Comparison of ENCODE assay signal across 18 mouse cellular contexts in the genomic region with DNA sequence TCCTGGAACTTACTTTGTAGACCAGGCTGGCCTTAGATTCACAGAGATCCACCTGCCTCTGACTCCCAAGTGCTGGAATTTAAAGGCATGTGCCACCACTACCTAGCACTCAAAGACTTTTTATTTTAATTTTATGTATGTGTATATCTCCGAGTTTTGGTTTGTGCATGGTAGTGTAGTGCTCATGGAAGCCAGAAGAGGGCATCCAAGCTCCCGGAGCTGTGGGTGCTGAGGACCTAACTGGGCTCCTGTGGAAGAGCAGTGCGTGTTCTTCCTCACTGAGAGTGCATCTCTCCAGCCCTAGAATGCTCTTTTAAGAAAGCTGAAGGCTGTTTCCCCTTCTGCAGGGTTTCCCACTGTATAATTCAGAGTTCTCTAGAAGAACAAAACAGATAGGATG.
DNase-seq lines count a peak whose midpoint lies in the region; ATAC-seq and TF ChIP-seq lines count a peak whose summit lies in the region.
"Had no signal": no experiment of that assay in that cellular context is flagged by ENCODE, and none has a peak within 500 bp of the region (broad histone marks: within the 10 kb centered on the region; RNA-seq: fewer than 3 reads in every experiment).

No protein-coding gene starts in this region.

- in situ Hi-C loops in ES-E14 (cut with MboI; ENCODE audit: low sequenced_read_pairs in 2 of 2, unreplicated experiment in 2 of 2): no loop called here

- TF ChIP-seq EP300 in heart, adult 2 months (IDR thresholded peaks at IDR 0.05; ENCODE audit: insufficient read depth, low read depth, low read length): no peak

- no peak overlapping the region for H3K9ac ChIP-seq in heart, adult 2 months (ENCODE audit: low read depth, low read length)
- no peak overlapping the region for H3K9ac ChIP-seq in lung, embryonic 14.5 days
- H3K9ac ChIP-seq in ES-E14 (ENCODE audit: insufficient read depth, low read depth, low read length, poor library complexity, severe bottlenecking): no peak overlapping the region
- H3K9ac ChIP-seq: embryonic facial prominence, embryonic 13.5 days; limb, embryonic 13.5 days; midbrain, embryonic 12.5 days had no signal

- H3K36me3 ChIP-seq in heart, adult 2 months (ENCODE audit: control insufficient read depth, insufficient read depth, low read length): no peaks in the 10 kb centered on the region
- H3K36me3 ChIP-seq in lung, embryonic 14.5 days (ENCODE audit: insufficient read depth): no peaks in the 10 kb centered on the region
- H3K36me3 ChIP-seq in ES-E14 (ENCODE audit: control insufficient read depth, insufficient read depth, low read length, poor library complexity, severe bottlenecking): no peaks in the 10 kb centered on the region
- H3K36me3 ChIP-seq: embryonic facial prominence, embryonic 13.5 days; forebrain, embryonic 10.5 days; heart, embryonic 10.5 days; limb, embryonic 13.5 days; midbrain, embryonic 12.5 days had no signal

- H3K27ac ChIP-seq in heart, adult 2 months: no peak overlapping the region
- no peak overlapping the region for H3K27ac ChIP-seq in lung, embryonic 14.5 days (ENCODE audit: low read depth)
- H3K27ac ChIP-seq in ES-E14 (ENCODE audit: insufficient read depth, low read depth, low read length, poor library complexity, severe bottlenecking): no peak overlapping the region
- H3K27ac ChIP-seq: embryonic facial prominence, embryonic 13.5 days; forebrain, embryonic 10.5 days; heart, embryonic 10.5 days; limb, embryonic 13.5 days; midbrain, embryonic 12.5 days had no signal

- H3K4me2 ChIP-seq in lung, embryonic 14.5 days: no peak overlapping the region
- H3K4me2 ChIP-seq: embryonic facial prominence, embryonic 13.5 days; limb, embryonic 13.5 days; midbrain, embryonic 12.5 days had no signal

- no peak for TF ChIP-seq POLR2A in heart, adult 2 months (IDR thresholded peaks at IDR 0.05; ENCODE audit: insufficient read depth, low read depth, low read length)

- peak; percentile 35 for TF ChIP-seq CTCF in heart, adult 2 months (IDR thresholded peaks at IDR 0.05)
- peak; percentile 42 for TF ChIP-seq CTCF in lung, embryonic 14.5 days (IDR thresholded peaks at IDR 0.05; ENCODE audit: low read depth)

- no peak for DNase-seq in heart, adult 2 months
- DNase-seq in heart, postnatal 14 days: no peak
- DNase-seq in lung, embryonic 14.5 days: peak; percentile 14
- DNase-seq in lung, adult 18-20 months: no peak
- no peak for DNase-seq in ES-E14 (ENCODE audit: low read depth, low spot score)
- no peak for DNase-seq in urinary bladder, postnatal 25 days (ENCODE audit: low spot score)
- DNase-seq: adrenal gland, postnatal 14 days; gastrocnemius, postnatal 14 days; layer of hippocampus, postnatal 36 days; lung, postnatal 14 days; thymus, postnatal 25 days had no signal

- ATAC-seq in lung, embryonic 14.5 days (ENCODE audit: insufficient read depth): no peak
- ATAC-seq in megakaryocyte-erythroid progenitor cell, adult 5-6 weeks (replicated peaks; ENCODE audit: low FRiP score, low TSS enrichment, poor library complexity, severe bottlenecking): peak; percentile 63; the same call in 1 of the 2 replicates
- ATAC-seq in activated CD4-positive, CD25-positive, alpha-beta regulatory T cell, adult 4 months: no peak

- H3K27me3 ChIP-seq in heart, adult 2 months (ENCODE audit: control insufficient read depth, insufficient read depth, low read length): no peaks in the 10 kb centered on the region
- no peaks in the 10 kb centered on the region for H3K27me3 ChIP-seq in lung, embryonic 14.5 days (ENCODE audit: insufficient read depth, low read length)
- H3K27me3 ChIP-seq: embryonic facial prominence, embryonic 13.5 days; midbrain, embryonic 12.5 days had no signal

- H3K79me2 ChIP-seq in heart, adult 2 months (replicated peaks; ENCODE audit: control insufficient read depth, insufficient read depth, low read length): no peaks in the 10 kb centered on the region

- intact Hi-C loops in heart, adult 2 months (cut with DNase I): no loop called here
- intact Hi-C loops in heart, postnatal 14 days (cut with DNase I): no loop called here

- no peak overlapping the region for H3K4me3 ChIP-seq in heart, adult 2 months
- H3K4me3 ChIP-seq in lung, embryonic 14.5 days (ENCODE audit: low read depth, low read length): no peak overlapping the region
- H3K4me3 ChIP-seq in ES-E14 (ENCODE audit: insufficient read depth in 1 of 2, low read depth in 1 of 2, low read length in 2 of 2, poor library complexity in 1 of 2, severe bottlenecking in 1 of 2): no peak overlapping the region
- H3K4me3 ChIP-seq: embryonic facial prominence, embryonic 13.5 days; forebrain, embryonic 10.5 days; heart, embryonic 10.5 days; limb, embryonic 13.5 days; midbrain, embryonic 12.5 days had no signal

- WGBS in heart, adult 2 months: 53% methylated on average over 3 of the region's 3 CpGs
- WGBS in lung, embryonic 14.5 days: 34% methylated on average over 3 of the region's 3 CpGs

- H3K9me3 ChIP-seq in lung, embryonic 14.5 days (ENCODE audit: low read depth, low read length): no peaks in the 10 kb centered on the region
- no peaks in the 10 kb centered on the region for H3K9me3 ChIP-seq in ES-E14 (ENCODE audit: control insufficient read depth, insufficient read depth, low read depth, low read length)
- H3K9me3 ChIP-seq: embryonic facial prominence, embryonic 13.5 days; forebrain, embryonic 10.5 days; heart, embryonic 10.5 days; limb, embryonic 13.5 days; midbrain, embryonic 12.5 days had no signal

- H3K4me1 ChIP-seq in heart, adult 2 months (ENCODE audit: control insufficient read depth, insufficient read depth, low read length): no peaks in the 10 kb centered on the region
- no peaks in the 10 kb centered on the region for H3K4me1 ChIP-seq in lung, embryonic 14.5 days (ENCODE audit: insufficient read depth)
- H3K4me1 ChIP-seq in ES-E14 (ENCODE audit: control insufficient read depth in 2 of 2, insufficient read depth in 2 of 2, low read length in 2 of 2, poor library complexity in 1 of 2): peaks cover 1 to 12% of the 10 kb centered on the region in 2 experiments; a peak in 2 of 4 replicates

TF ChIP-seq in ES-E14, 5 proteins besides CTCF, POLR2A, EP300 and RAD21:
- peak; percentile 10; the same call in 1 of the 2 replicates for TF ChIP-seq ZC3H11A (IDR thresholded peaks at IDR 0.05; ENCODE audit: borderline replicate concordance, low read depth, low read length)
- no peak for TF ChIP-seq MAFK (IDR thresholded peaks at IDR 0.05; ENCODE audit: insufficient read depth, low read depth, low read length)
